Mouse (Mus musculus) limb, embryonic 12.5 days (tissue): Measurements from ENCODE around the gene Rpusd4. TPM values are rescaled to one million over a fixed set of nuclear protein-coding genes. Genes with fewer than 3 reads are reported as not detected.
A peak's percentile ranks its signal among the peaks of the same experiment; 100 is the strongest.

Experiments used
- ATAC-seq: fragments of 200-750 bp; cut with Nextera tagmentation; 2 replicates; pipeline ENCODE4 v1.8.0; 2017; ENCODE audit warnings: low read depth, moderate TSS enrichment; ENCODE audit not compliant: insufficient number of reproducible peaks, insufficient read depth, low FRiP score, low TSS enrichment
- H3K27ac ChIP-seq: fragments of 300-500 bp; sonication (generic); 2 replicates; pipeline ENCODE4 v1.5.1; 2016; ENCODE audit warnings: mild to moderate bottlenecking, moderate library complexity
- H3K27me3 ChIP-seq: fragments of 300-500 bp; sonication (generic); 2 replicates; pipeline ENCODE4 v1.6.1; 2016; ENCODE audit warnings: mild to moderate bottlenecking, moderate library complexity
- H3K36me3 ChIP-seq: fragments of 300-500 bp; sonication (generic); 2 replicates; pipeline ENCODE4 v1.6.1; 2016; ENCODE audit warnings: mild to moderate bottlenecking, moderate library complexity
- H3K4me1 ChIP-seq: fragments of 300-500 bp; sonication (generic); replicated peaks from 2 replicates; pipeline ENCODE4 v1.6.1; 2016
- H3K4me2 ChIP-seq: fragments of 300-500 bp; sonication (generic); 2 replicates; pipeline ENCODE4 v1.6.1; 2016; ENCODE audit warnings: mild to moderate bottlenecking, moderate library complexity
- H3K4me3 ChIP-seq: fragments of 300-500 bp; sonication (generic); replicated peaks from 2 replicates; pipeline ENCODE4 v1.5.1; 2016; ENCODE audit warnings: mild to moderate bottlenecking
- H3K9ac ChIP-seq: fragments of 300-500 bp; sonication (generic); replicated peaks from 2 replicates; pipeline ENCODE4 v1.6.1; 2016; ENCODE audit warnings: mild to moderate bottlenecking, moderate library complexity
- H3K9me3 ChIP-seq: fragments of 300-500 bp; sonication (generic); 2 replicates; pipeline ENCODE4 v1.6.1; 2016; ENCODE audit warnings: mild to moderate bottlenecking, moderate library complexity
- WGBS: fragments of 180-500 bp; shearing (Covaris S2); methylation state at CpG from one replicate; pipeline ENCODE4 v1.1.7; 2016; 5-methylcytosine and 5-hydroxymethylcytosine counted together
- polyA plus RNA-seq: library from polyadenylated mRNA; unstranded; fragments of >200 nt; fragmentation: Nextera tagmentation; extraction: Ambion mirVana; gene quantifications from 2 replicates; pipeline ENCODE4 v1.2.1, GENCODE M21; 2016

Rpusd4 gene
- 34.2 and 34.3 TPM in 2 replicates for polyA plus RNA-seq

GRCm38 (mm10) chr9:35267146-35267975 is at the start of gene Rpusd4, which contains the start of gene Fam118b:
TSS of gene Rpusd4 (plus strand) at chr9:35267865.
TSS of gene Fam118b (minus strand) at chr9:35267805.
- no peaks in the 10 kb centered on the region for H3K27me3 ChIP-seq
- peak within 1 kb of the TSS; percentile 64 for H3K9ac ChIP-seq
- peaks cover 26% of the 10 kb centered on the region for H3K36me3 ChIP-seq
- H3K4me2 ChIP-seq, result peak within 1 kb of the TSS; percentile 79
- WGBS, result under 1% methylated on average over 62 of the region's 62 CpGs
- H3K4me3 ChIP-seq, result peak within 1 kb of the TSS; percentile 72
- H3K27ac ChIP-seq, result peak within 1 kb of the TSS; percentile 68
- peak; percentile 90 for ATAC-seq
- H3K4me1 ChIP-seq, result peaks cover 15% of the 10 kb centered on the region
- no peaks in the 10 kb centered on the region for H3K9me3 ChIP-seq

- Histone ChIP-seq H3K27ac (no peak overlapping the region), H3K4me1 (no peaks in the 10 kb centered on the region), H3K4me2 (no peak overlapping the region), H3K36me3 (peaks cover 95% of the 10 kb centered on the region), H3K9me3 (no peaks in the 10 kb centered on the region), H3K9ac (no peak overlapping the region), H3K27me3 (no peaks in the 10 kb centered on the region), H3K4me3 (no peak overlapping the region)
- 78% methylated on average over 1 of the region's 1 CpGs for WGBS
- no peak for ATAC-seq
Measured at GRCm38 (mm10) chr9:35217963-35218362, 49.7 kb upstream of the Rpusd4 start.

- 95% methylated on average over 3 of the region's 3 CpGs for WGBS
- Histone ChIP-seq H3K4me3 (no peak overlapping the region), H3K9me3 (no peaks in the 10 kb centered on the region), H3K36me3 (peaks cover 77% of the 10 kb centered on the region), H3K27me3 (no peaks in the 10 kb centered on the region), H3K9ac (no peak overlapping the region), H3K4me1 (no peaks in the 10 kb centered on the region), H3K4me2 (no peak overlapping the region), H3K27ac (no peak overlapping the region)
- no peak for ATAC-seq
Measured at GRCm38 (mm10) chr9:35223466-35223865, 44.2 kb upstream of the Rpusd4 start.

- ATAC-seq, result no peak
- peaks cover 50% of the 10 kb centered on the region for H3K36me3 ChIP-seq
- H3K9ac ChIP-seq, result no peak overlapping the region
Measured at GRCm38 (mm10) chr9:35228671-35229070, 39.0 kb upstream of the Rpusd4 start.

GRCm38 (mm10) chr9:35235996-35236395 is 31.7 kb upstream of the Rpusd4 start:
- Histone ChIP-seq H3K9ac (no peak overlapping the region), H3K4me3 (no peak overlapping the region), H3K4me2 (no peak overlapping the region), H3K4me1 (no peaks in the 10 kb centered on the region), H3K36me3 (peaks cover 41% of the 10 kb centered on the region), H3K27ac (no peak overlapping the region), H3K27me3 (no peaks in the 10 kb centered on the region), H3K9me3 (no peaks in the 10 kb centered on the region)
- no peak for ATAC-seq
- 70% methylated on average over 3 of the region's 3 CpGs for WGBS

More at GRCm38 (mm10) chr9:35228671-35229070, 39.0 kb upstream of the Rpusd4 start:
- Histone ChIP-seq H3K27me3 (no peaks in the 10 kb centered on the region), H3K4me2 (no peak overlapping the region), H3K4me1 (no peaks in the 10 kb centered on the region), H3K9me3 (no peaks in the 10 kb centered on the region), H3K27ac (no peak overlapping the region), H3K4me3 (no peak overlapping the region)
- 87% methylated on average over 3 of the region's 3 CpGs for WGBS

GRCm38 (mm10) chr9:35238371-35238770 is 29.3 kb upstream of the Rpusd4 start:
- WGBS, result 91% methylated on average over 1 of the region's 1 CpGs
- no peak overlapping the region for H3K9ac ChIP-seq
- H3K36me3 ChIP-seq, result peaks cover 24% of the 10 kb centered on the region
- no peak for ATAC-seq
- no peaks in the 10 kb centered on the region for H3K27me3 ChIP-seq
- no peak overlapping the region for H3K27ac ChIP-seq
- no peak overlapping the region for H3K4me2 ChIP-seq
- no peaks in the 10 kb centered on the region for H3K9me3 ChIP-seq
- H3K4me1 ChIP-seq, result no peaks in the 10 kb centered on the region
- H3K4me3 ChIP-seq, result no peak overlapping the region

- 75% methylated on average over 6 of the region's 6 CpGs for WGBS
- Histone ChIP-seq H3K4me1 (no peaks in the 10 kb centered on the region), H3K27me3 (no peaks in the 10 kb centered on the region), H3K9ac (no peak overlapping the region), H3K4me2 (no peak overlapping the region), H3K4me3 (no peak overlapping the region), H3K27ac (no peak overlapping the region), H3K36me3 (peaks cover 17% of the 10 kb centered on the region), H3K9me3 (no peaks in the 10 kb centered on the region)
- no peak for ATAC-seq
Measured at GRCm38 (mm10) chr9:35238915-35239571, 28.6 kb upstream of the Rpusd4 start.

- H3K4me2 ChIP-seq, result no peak overlapping the region
- 55% methylated on average over 1 of the region's 1 CpGs for WGBS
- H3K27me3 ChIP-seq, result no peaks in the 10 kb centered on the region
- H3K36me3 ChIP-seq, result peaks cover 10% of the 10 kb centered on the region
- H3K9ac ChIP-seq, result no peak overlapping the region
- H3K27ac ChIP-seq, result no peak overlapping the region
- H3K4me1 ChIP-seq, result no peaks in the 10 kb centered on the region
- no peak for ATAC-seq
- no peaks in the 10 kb centered on the region for H3K9me3 ChIP-seq
- no peak overlapping the region for H3K4me3 ChIP-seq
Measured at GRCm38 (mm10) chr9:35239734-35240133, 27.9 kb upstream of the Rpusd4 start.

GRCm38 (mm10) chr9:35247405-35247804 is 20.3 kb upstream of the Rpusd4 start:
- Histone ChIP-seq H3K4me1 (peaks cover 12% of the 10 kb centered on the region), H3K27ac (no peak overlapping the region), H3K9ac (no peak overlapping the region), H3K36me3 (no peaks in the 10 kb centered on the region), H3K9me3 (no peaks in the 10 kb centered on the region), H3K4me3 (no peak overlapping the region), H3K4me2 (no peak overlapping the region), H3K27me3 (no peaks in the 10 kb centered on the region)
- ATAC-seq, result no peak
- WGBS, result 90% methylated on average over 2 of the region's 2 CpGs

- peak overlapping the region; percentile 56 for H3K27ac ChIP-seq
- no peak overlapping the region for H3K4me3 ChIP-seq
- H3K4me1 ChIP-seq, result peaks cover 12% of the 10 kb centered on the region
- no peak for ATAC-seq
- H3K4me2 ChIP-seq, result no peak overlapping the region
- H3K9me3 ChIP-seq, result no peaks in the 10 kb centered on the region
- H3K27me3 ChIP-seq, result no peaks in the 10 kb centered on the region
- H3K36me3 ChIP-seq, result no peaks in the 10 kb centered on the region
- no peak overlapping the region for H3K9ac ChIP-seq
Measured at GRCm38 (mm10) chr9:35249476-35249875, 18.2 kb upstream of the Rpusd4 start.

GRCm38 (mm10) chr9:35257365-35257764 is 10.3 kb upstream of the Rpusd4 start:
- WGBS, result 93% methylated on average over 7 of the region's 7 CpGs
- H3K27ac ChIP-seq, result no peak overlapping the region
- H3K36me3 ChIP-seq, result no peaks in the 10 kb centered on the region; the same call in 1 of the 2 replicates
- H3K4me2 ChIP-seq, result no peak overlapping the region
- H3K27me3 ChIP-seq, result no peaks in the 10 kb centered on the region
- H3K9ac ChIP-seq, result no peak overlapping the region
- no peak for ATAC-seq
- no peaks in the 10 kb centered on the region for H3K9me3 ChIP-seq
- H3K4me3 ChIP-seq, result no peak overlapping the region
- no peaks in the 10 kb centered on the region for H3K4me1 ChIP-seq
